Mouse (Mus musculus): ENCODE results near the gene Cdk2ap2. TPM values are rescaled to one million over a fixed set of nuclear protein-coding genes. Genes with fewer than 3 reads are reported as not detected.
"Not testable (repeated sequence)": the region's sequence is repeated elsewhere in the genome, so short reads cannot be mapped to it uniquely, and the experiment has no call there.

The Cdk2ap2 gene
- polyA plus RNA-seq, 1 experiment from 2014 or later: 87.0 TPM

- H3K36me3 ChIP-seq: no peaks in the 10 kb centered on the region
- H3K27me3 ChIP-seq (ENCODE audit: low read depth, poor library complexity, severe bottlenecking): no peaks in the 10 kb centered on the region
- no peaks in the 10 kb centered on the region for H3K9me3 ChIP-seq (replicated peaks)
- DNase-seq (ENCODE audit: low spot score): no peak
- no peak overlapping the region for H3K27ac ChIP-seq
- no peaks in the 10 kb centered on the region for H3K4me1 ChIP-seq
- 90% methylated on average over 5 of the region's 5 CpGs for WGBS
- no peak overlapping the region for H3K4me3 ChIP-seq
These were observed 38.4 kb upstream of the Cdk2ap2 start for GRCm38 (mm10) chr19:4058581-4058980.

GRCm38 (mm10) chr19:4059069-4059740 lies 37.8 kb upstream of the Cdk2ap2 start, which contains the start of gene Gstp3:
Gene Gstp3, minus strand, starts transcription at chr19:4059569.
- DNase-seq (ENCODE audit: low spot score): no peak
- H3K36me3 ChIP-seq: no peaks in the 10 kb centered on the region
- no peak within 1 kb of the TSS for H3K27ac ChIP-seq
- H3K27me3 ChIP-seq (ENCODE audit: low read depth, poor library complexity, severe bottlenecking): no peaks in the 10 kb centered on the region
- WGBS: 85% methylated on average over 15 of the region's 15 CpGs
- no peaks in the 10 kb centered on the region for H3K9me3 ChIP-seq (replicated peaks)
- no peak within 1 kb of the TSS for H3K4me3 ChIP-seq
- H3K4me1 ChIP-seq: no peaks in the 10 kb centered on the region

- not testable (repeated sequence) for H3K4me1 ChIP-seq; DNase-seq (ENCODE audit: low spot score); H3K27me3 ChIP-seq (ENCODE audit: low read depth, poor library complexity, severe bottlenecking); H3K9me3 ChIP-seq (replicated peaks); H3K36me3 ChIP-seq; H3K27ac ChIP-seq; H3K4me3 ChIP-seq
- 91% methylated on average over 8 of the region's 8 CpGs for WGBS
These were observed 36.7 kb upstream of the Cdk2ap2 start for GRCm38 (mm10) chr19:4060044-4060898.

GRCm38 (mm10) chr19:4060899-4061465 lies 36.0 kb upstream of the Cdk2ap2 start:
- Histone ChIP-seq H3K27ac (no peak overlapping the region), H3K4me1 (no peaks in the 10 kb centered on the region), H3K4me3 (no peak overlapping the region), H3K27me3 (ENCODE audit: low read depth, poor library complexity, severe bottlenecking) (no peaks in the 10 kb centered on the region), H3K9me3 (replicated peaks) (no peaks in the 10 kb centered on the region), H3K36me3 (no peaks in the 10 kb centered on the region)
- DNase-seq (ENCODE audit: low spot score): no peak
- 90% methylated on average over 6 of the region's 6 CpGs for WGBS

- not testable (repeated sequence) for H3K36me3 ChIP-seq; H3K4me3 ChIP-seq; H3K9me3 ChIP-seq (replicated peaks); DNase-seq (ENCODE audit: low spot score); H3K27me3 ChIP-seq (ENCODE audit: low read depth, poor library complexity, severe bottlenecking); H3K4me1 ChIP-seq; H3K27ac ChIP-seq
- WGBS: 90% methylated on average over 4 of the region's 4 CpGs
These were observed 33.6 kb upstream of the Cdk2ap2 start for GRCm38 (mm10) chr19:4063357-4063756.

DNA sequence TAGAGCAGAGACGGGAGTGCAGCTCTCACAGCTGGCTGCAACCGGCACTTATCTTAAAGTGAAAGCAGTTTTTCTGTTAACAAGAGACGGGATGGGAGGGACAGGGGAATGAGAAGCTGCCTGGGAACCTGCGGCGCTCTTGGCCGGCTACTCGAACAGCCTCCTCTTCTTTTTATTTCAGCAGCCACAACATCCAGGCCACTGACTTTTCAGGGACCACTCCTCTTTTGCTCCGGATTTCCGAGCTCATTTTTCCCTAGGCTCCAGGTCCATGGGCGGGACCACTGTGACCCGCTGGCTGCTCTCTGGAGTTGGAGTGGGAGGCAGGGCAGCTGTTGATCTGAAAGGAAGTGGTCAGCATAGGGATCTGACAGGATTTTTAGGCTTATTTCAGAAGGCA lies 32.5 kb upstream of the Cdk2ap2 start:
- 68% methylated on average over 8 of the region's 11 CpGs for WGBS
- DNase-seq (ENCODE audit: low spot score); H3K9me3 ChIP-seq (replicated peaks); H3K27me3 ChIP-seq (ENCODE audit: low read depth, poor library complexity, severe bottlenecking); H3K4me3 ChIP-seq; H3K27ac ChIP-seq; H3K4me1 ChIP-seq; H3K36me3 ChIP-seq: not testable (repeated sequence)

DNA sequence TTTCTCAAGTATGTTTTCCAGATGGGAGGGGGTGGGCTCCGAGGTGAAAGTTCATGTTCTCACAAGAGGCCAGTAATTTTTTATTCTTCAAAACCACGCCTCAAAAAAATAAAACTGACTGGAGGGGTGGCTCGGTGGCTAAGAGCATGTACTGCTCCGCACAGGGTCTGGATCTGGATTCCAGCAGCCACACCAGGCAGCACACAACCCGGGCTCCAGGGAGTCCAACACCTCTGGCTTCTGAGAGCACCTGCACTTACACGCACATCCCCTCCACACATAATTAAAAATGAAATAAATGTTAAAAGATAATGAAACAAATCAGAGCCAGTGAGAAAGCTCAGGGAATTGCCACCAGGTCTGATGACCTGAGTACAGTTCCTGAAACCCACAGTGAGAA lies 30.7 kb upstream of the Cdk2ap2 start:
- Histone ChIP-seq H3K4me1 (no peaks in the 10 kb centered on the region; the same call in 1 of the 2 replicates), H3K36me3 (no peaks in the 10 kb centered on the region), H3K4me3 (no peak overlapping the region), H3K27ac (no peak overlapping the region), H3K27me3 (ENCODE audit: low read depth, poor library complexity, severe bottlenecking) (no peaks in the 10 kb centered on the region), H3K9me3 (replicated peaks) (no peaks in the 10 kb centered on the region)
- WGBS: 89% methylated on average over 6 of the region's 6 CpGs
- no peak for DNase-seq (ENCODE audit: low spot score)

DNA sequence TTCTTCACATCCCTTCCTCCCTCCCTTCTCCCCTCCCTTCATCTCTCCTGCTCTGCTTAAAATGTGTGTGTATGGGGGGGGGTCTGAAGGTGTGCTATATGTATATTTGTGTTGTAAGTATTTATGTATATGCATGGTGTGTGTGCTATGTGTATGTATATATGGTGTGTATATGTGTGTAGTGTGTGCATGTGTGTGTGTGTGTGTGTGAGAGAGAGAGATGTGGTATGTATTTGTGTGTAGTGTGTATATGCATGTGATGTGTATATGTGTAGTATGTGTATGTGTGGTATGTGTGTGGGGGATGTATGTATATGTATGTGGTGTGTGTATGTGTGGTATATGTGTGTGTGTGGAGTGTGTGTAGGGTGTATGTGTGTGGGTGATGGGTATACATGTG lies 30.1 kb upstream of the Cdk2ap2 start:
- H3K9me3 ChIP-seq (replicated peaks): no peaks in the 10 kb centered on the region
- H3K27ac ChIP-seq: no peak overlapping the region
- no peak for DNase-seq (ENCODE audit: low spot score)
- no peaks in the 10 kb centered on the region; the same call in 1 of the 2 replicates for H3K4me1 ChIP-seq
- no peaks in the 10 kb centered on the region for H3K27me3 ChIP-seq (ENCODE audit: low read depth, poor library complexity, severe bottlenecking)
- H3K36me3 ChIP-seq: no peaks in the 10 kb centered on the region
- no peak overlapping the region for H3K4me3 ChIP-seq

DNA sequence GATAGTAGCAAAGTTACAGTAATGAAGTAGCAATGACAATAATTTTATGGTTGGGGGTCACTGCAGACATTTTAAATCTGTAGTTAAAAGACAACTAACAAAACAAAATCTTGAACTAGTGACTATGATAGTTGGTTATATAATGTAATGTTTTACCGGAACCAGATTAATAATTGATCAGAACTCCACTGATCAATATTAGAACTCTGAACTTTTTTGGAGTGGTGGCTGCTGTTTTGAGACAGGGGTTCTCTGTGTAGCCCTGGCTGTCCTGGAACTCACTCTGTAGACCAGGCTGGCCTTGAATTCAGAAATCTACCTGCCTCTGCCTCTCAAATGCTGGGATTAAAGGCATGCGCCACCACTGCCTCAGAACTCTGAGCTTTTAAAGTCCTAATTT lies 28.7 kb upstream of the Cdk2ap2 start:
- not testable (repeated sequence) for H3K4me1 ChIP-seq; DNase-seq (ENCODE audit: low spot score); H3K36me3 ChIP-seq; H3K9me3 ChIP-seq (replicated peaks); H3K4me3 ChIP-seq; H3K27ac ChIP-seq; H3K27me3 ChIP-seq (ENCODE audit: low read depth, poor library complexity, severe bottlenecking)
- WGBS: 92% methylated on average over 2 of the region's 2 CpGs

DNA sequence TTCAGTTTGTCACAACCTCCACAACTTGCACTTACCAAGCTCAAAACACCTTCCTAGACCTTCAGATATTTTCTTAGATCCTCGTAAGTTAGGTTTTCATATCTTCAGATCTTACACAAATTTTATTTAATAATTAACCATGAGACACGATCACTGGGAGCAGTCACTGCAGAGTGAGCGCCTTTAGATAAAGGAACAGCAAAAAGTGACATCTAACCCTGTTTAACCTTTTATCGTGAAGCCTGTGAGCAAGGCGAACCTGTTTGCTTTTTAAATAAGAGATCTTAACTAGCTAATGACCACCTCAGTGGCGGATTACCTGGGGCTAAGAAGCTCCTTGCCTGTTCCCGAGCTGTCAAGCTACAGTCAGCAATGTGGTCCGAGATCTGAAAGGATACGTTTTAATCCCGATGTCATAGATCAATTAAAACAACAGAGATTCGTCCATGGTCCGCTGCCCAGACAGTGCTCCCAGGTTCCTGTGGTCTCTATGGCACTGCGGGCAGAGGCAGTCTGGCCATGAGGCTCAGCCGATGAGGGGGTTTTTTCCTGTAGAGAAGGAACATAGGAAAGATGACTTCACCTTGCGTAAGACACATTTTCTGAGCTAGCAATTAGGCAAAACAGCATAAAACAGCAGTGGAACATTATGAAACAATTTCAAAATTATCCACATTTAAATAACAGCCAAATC lies 28.1 kb upstream of the Cdk2ap2 start:
- no peaks in the 10 kb centered on the region for H3K36me3 ChIP-seq
- H3K4me3 ChIP-seq: no peak overlapping the region
- H3K4me1 ChIP-seq: peaks cover 2% of the 10 kb centered on the region; the same call in 1 of the 2 replicates
- no peak overlapping the region for H3K27ac ChIP-seq
- H3K27me3 ChIP-seq (ENCODE audit: low read depth, poor library complexity, severe bottlenecking): no peaks in the 10 kb centered on the region
- H3K9me3 ChIP-seq (replicated peaks): no peaks in the 10 kb centered on the region
- DNase-seq (ENCODE audit: low spot score): no peak
- WGBS: 78% methylated on average over 15 of the region's 15 CpGs

- Histone ChIP-seq H3K4me3 (no peak overlapping the region), H3K9me3 (replicated peaks) (no peaks in the 10 kb centered on the region), H3K36me3 (no peaks in the 10 kb centered on the region), H3K27me3 (ENCODE audit: low read depth, poor library complexity, severe bottlenecking) (no peaks in the 10 kb centered on the region), H3K4me1 (peaks cover 2% of the 10 kb centered on the region; the same call in 1 of the 2 replicates), H3K27ac (no peak overlapping the region)
- no peak for DNase-seq (ENCODE audit: low spot score)
- 80% methylated on average over 15 of the region's 15 CpGs for WGBS
These were observed 26.7 kb upstream of the Cdk2ap2 start for GRCm38 (mm10) chr19:4070311-4070710.

- 83% methylated on average over 8 of the region's 8 CpGs for WGBS
- peaks cover 2% of the 10 kb centered on the region; the same call in 1 of the 2 replicates for H3K4me1 ChIP-seq
- no peak overlapping the region for H3K4me3 ChIP-seq
- H3K27ac ChIP-seq: no peak overlapping the region
- H3K9me3 ChIP-seq (replicated peaks): no peaks in the 10 kb centered on the region
- no peaks in the 10 kb centered on the region for H3K36me3 ChIP-seq
- H3K27me3 ChIP-seq (ENCODE audit: low read depth, poor library complexity, severe bottlenecking): no peaks in the 10 kb centered on the region
- no peak for DNase-seq (ENCODE audit: low spot score)
These were observed 26.2 kb upstream of the Cdk2ap2 start for GRCm38 (mm10) chr19:4070756-4071155.

- Histone ChIP-seq H3K27me3 (ENCODE audit: low read depth, poor library complexity, severe bottlenecking) (no peaks in the 10 kb centered on the region), H3K4me1 (peaks cover 2% of the 10 kb centered on the region; the same call in 1 of the 2 replicates), H3K36me3 (no peaks in the 10 kb centered on the region), H3K27ac (no peak overlapping the region), H3K4me3 (no peak overlapping the region), H3K9me3 (replicated peaks) (no peaks in the 10 kb centered on the region)
- WGBS: 91% methylated on average over 6 of the region's 6 CpGs
- DNase-seq (ENCODE audit: low spot score): no peak
These were observed 25.6 kb upstream of the Cdk2ap2 start for GRCm38 (mm10) chr19:4071406-4071805.

Measured in limb, embryonic 10.5 days (tissue).